Mouse (Mus musculus) midbrain, embryonic 10.5 days (tissue): ENCODE measurements at regions not wholly inside any gene's neighbourhood (a gene's known extent, or its start where the extent isn't known, plus 50 kb on each side); places are given as distances from the start of the nearest gene placed in this dataset.
A peak's percentile ranks its signal among the peaks of the same experiment; 100 is the strongest.

Experiments used
- DNase-seq: peaks from one replicate; pipeline ENCODE4 v3.0.0-alpha.2; 2017; ENCODE audit warnings: low spot score
- H3K27ac ChIP-seq: fragments of 300-500 bp; sonication (generic); replicated peaks from 2 replicates; pipeline ENCODE4 v1.5.1; 2016; ENCODE audit warnings: mild to moderate bottlenecking
- H3K27me3 ChIP-seq: fragments of 300-500 bp; sonication (generic); 2 replicates; pipeline ENCODE4 v1.6.1; 2016; ENCODE audit warnings: low read depth, mild to moderate bottlenecking; ENCODE audit not compliant: poor library complexity, severe bottlenecking
- H3K36me3 ChIP-seq: fragments of 300-500 bp; sonication (generic); 2 replicates; pipeline ENCODE4 v1.6.1; 2016; ENCODE audit warnings: mild to moderate bottlenecking, moderate library complexity
- H3K4me1 ChIP-seq: fragments of 300-500 bp; sonication (generic); 2 replicates; pipeline ENCODE4 v1.6.1; 2016
- H3K4me3 ChIP-seq: fragments of 300-500 bp; sonication (generic); 2 replicates; pipeline ENCODE4 v1.5.1; 2016; ENCODE audit warnings: mild to moderate bottlenecking, moderate library complexity
- H3K9me3 ChIP-seq: fragments of 300-500 bp; sonication (generic); replicated peaks from 2 replicates; pipeline ENCODE4 v1.6.1; 2016; ENCODE audit warnings: mild to moderate bottlenecking
- WGBS: fragments of 180-500 bp; shearing (Covaris S2); methylation state at CpG from one replicate; pipeline ENCODE4 v1.1.7; 2016; 5-methylcytosine and 5-hydroxymethylcytosine counted together

GRCm38 (mm10) chr6:100433534-100433867, 146.2 kb upstream of the Rybp start:
- Histone ChIP-seq H3K4me3 (peak overlapping the region; percentile 38), H3K4me1 (peaks cover 68% of the 10 kb centered on the region), H3K36me3 (no peaks in the 10 kb centered on the region), H3K27ac (peak overlapping the region; percentile 83), H3K27me3 (peaks cover 98% of the 10 kb centered on the region), H3K9me3 (peaks cover 3% of the 10 kb centered on the region; the same call in 1 of the 2 replicates)
- 30% methylated on average over 9 of the region's 9 CpGs for WGBS
- DNase-seq, result peak; percentile 48

- Histone ChIP-seq H3K4me1 (peaks cover 62% of the 10 kb centered on the region), H3K27me3 (peaks cover 98% of the 10 kb centered on the region), H3K9me3 (peaks cover 3% of the 10 kb centered on the region; the same call in 1 of the 2 replicates), H3K4me3 (peak overlapping the region; percentile 38), H3K27ac (peak overlapping the region; percentile 83), H3K36me3 (no peaks in the 10 kb centered on the region)
- DNase-seq, result peak; percentile 92
- 9% methylated on average over 17 of the region's 17 CpGs for WGBS
These were observed 145.6 kb upstream of the Rybp start for GRCm38 (mm10) chr6:100432688-100433533.

GRCm38 (mm10) chr6:100430286-100430685, 143.0 kb upstream of the Rybp start:
- DNase-seq, result no peak
- Histone ChIP-seq H3K4me1 (peaks cover 44% of the 10 kb centered on the region), H3K27me3 (peaks cover 98% of the 10 kb centered on the region), H3K36me3 (no peaks in the 10 kb centered on the region), H3K9me3 (peaks cover 3% of the 10 kb centered on the region; the same call in 1 of the 2 replicates), H3K4me3 (no peak overlapping the region), H3K27ac (no peak overlapping the region)
- WGBS, result 86% methylated on average over 4 of the region's 4 CpGs

- DNase-seq, result no peak
- Histone ChIP-seq H3K4me3 (no peak overlapping the region), H3K4me1 (peaks cover 38% of the 10 kb centered on the region), H3K36me3 (no peaks in the 10 kb centered on the region), H3K9me3 (peaks cover 3% of the 10 kb centered on the region; the same call in 1 of the 2 replicates), H3K27ac (no peak overlapping the region), H3K27me3 (peaks cover 98% of the 10 kb centered on the region)
- 85% methylated on average over 6 of the region's 6 CpGs for WGBS
These were observed 142.2 kb upstream of the Rybp start for GRCm38 (mm10) chr6:100429511-100429910.

DNA sequence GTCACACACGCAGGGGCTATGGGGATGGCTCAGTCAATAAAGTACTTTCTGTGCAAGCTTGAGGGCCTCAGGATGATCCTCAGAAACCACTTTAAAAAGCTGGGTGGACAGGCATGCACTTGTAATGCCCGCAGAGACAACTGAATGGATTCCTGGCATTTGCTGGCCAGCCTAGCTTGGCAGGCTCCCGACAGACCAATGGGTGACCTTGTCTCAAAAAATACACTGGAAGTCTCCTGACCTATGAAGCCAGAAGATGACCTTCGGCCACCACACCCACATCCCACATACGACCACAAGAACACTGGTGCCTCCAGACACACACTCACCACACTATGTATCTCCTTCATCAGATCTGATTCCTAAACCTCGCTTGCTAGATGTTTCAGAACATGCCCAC, 141.5 kb upstream of the Rybp start:
- no peak for DNase-seq
- no peak overlapping the region for H3K27ac ChIP-seq
- H3K9me3 ChIP-seq, result no peaks in the 10 kb centered on the region; the same call in 1 of the 2 replicates
- WGBS, result 90% methylated on average over 6 of the region's 6 CpGs
- peaks cover 98% of the 10 kb centered on the region for H3K27me3 ChIP-seq
- H3K36me3 ChIP-seq, result no peaks in the 10 kb centered on the region
- peaks cover 36% of the 10 kb centered on the region for H3K4me1 ChIP-seq
- no peak overlapping the region for H3K4me3 ChIP-seq

DNA sequence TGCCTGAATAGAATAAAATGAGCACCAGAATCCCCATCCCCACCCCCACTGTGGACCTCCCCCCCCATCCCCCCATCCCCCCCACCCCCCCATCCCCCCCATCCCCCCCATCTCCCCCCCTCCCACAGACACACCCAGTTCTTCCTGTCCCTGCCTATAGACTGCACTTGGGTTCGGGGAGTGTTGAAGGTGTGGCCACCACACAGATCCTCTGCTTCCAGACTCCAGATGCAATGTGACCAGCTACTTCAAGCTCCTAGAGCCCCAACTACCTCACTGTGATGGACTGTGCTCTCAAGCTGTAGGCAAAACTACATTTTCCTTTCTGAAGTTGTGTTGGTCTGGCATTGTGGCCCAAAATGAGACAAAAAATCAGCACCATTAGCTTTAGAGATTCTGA, 138.3 kb upstream of the Rybp start:
- H3K4me1 ChIP-seq, result peaks cover 28% of the 10 kb centered on the region
- no peak overlapping the region for H3K4me3 ChIP-seq
- H3K27me3 ChIP-seq, result peaks cover 99% of the 10 kb centered on the region
- DNase-seq, result no peak
- no peaks in the 10 kb centered on the region for H3K36me3 ChIP-seq
- WGBS, result 83% methylated on average over 1 of the region's 1 CpGs
- no peaks in the 10 kb centered on the region for H3K9me3 ChIP-seq
- no peak overlapping the region for H3K27ac ChIP-seq

DNA sequence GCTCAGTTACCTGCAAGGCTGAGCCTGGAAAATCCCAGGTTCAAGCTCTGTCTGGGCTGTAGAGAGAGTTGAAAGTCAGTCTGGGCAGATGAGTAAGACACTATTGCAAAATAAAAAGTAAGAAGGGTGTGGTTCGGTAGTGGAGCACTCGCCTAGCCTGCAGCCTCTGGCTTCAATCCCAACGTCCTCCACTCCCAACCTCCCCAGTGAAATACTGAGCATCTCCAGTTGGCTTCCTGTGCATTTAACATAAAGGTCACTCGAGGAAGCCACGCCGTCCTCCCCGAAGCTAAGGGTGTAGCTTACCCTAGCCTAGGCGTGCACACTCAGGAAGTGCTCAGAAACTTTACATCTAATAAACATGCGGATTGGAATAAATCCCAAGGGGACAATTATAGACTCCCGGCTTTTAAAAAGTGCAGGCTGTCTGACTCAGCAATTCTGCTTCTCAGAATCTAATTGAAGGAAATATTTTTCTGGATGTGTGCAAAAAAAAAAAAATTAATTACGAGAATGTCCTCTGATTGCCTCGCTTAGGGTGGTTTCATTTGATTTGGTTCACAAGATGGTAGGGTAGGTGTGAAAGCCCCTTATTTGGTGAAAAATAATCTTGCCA, 137.6 kb upstream of the Rybp start:
- Histone ChIP-seq H3K4me3 (no peak overlapping the region), H3K36me3 (no peaks in the 10 kb centered on the region), H3K27ac (no peak overlapping the region), H3K9me3 (no peaks in the 10 kb centered on the region), H3K4me1 (peaks cover 31% of the 10 kb centered on the region), H3K27me3 (peaks cover 99% of the 10 kb centered on the region)
- 80% methylated on average over 12 of the region's 12 CpGs for WGBS
- DNase-seq, result no peak

DNA sequence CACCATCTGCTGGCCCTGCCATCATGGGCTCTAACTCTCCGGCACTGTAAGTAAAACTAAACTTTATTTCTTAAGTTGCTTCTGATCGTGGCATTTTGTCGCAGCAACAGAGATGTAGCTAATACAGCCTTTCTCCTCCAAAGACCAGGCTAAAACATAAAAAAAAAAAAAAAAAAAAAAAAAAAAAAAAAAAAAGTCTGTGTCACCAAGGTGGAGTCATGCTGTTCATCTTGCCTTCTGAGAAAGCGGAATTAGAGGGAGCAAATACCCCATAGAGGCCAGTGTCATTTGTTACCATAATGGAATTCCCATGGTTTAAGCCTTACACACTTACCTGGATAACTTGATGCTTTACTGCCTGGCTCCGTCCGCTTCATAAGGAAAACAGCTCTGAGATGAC, 136.9 kb upstream of the Rybp start:
- Histone ChIP-seq H3K4me1 (peaks cover 34% of the 10 kb centered on the region), H3K27me3 (peaks cover 99% of the 10 kb centered on the region), H3K9me3 (no peaks in the 10 kb centered on the region), H3K36me3 (no peaks in the 10 kb centered on the region), H3K27ac (no peak overlapping the region), H3K4me3 (no peak overlapping the region)
- 91% methylated on average over 6 of the region's 6 CpGs for WGBS
- DNase-seq, result no peak

DNA sequence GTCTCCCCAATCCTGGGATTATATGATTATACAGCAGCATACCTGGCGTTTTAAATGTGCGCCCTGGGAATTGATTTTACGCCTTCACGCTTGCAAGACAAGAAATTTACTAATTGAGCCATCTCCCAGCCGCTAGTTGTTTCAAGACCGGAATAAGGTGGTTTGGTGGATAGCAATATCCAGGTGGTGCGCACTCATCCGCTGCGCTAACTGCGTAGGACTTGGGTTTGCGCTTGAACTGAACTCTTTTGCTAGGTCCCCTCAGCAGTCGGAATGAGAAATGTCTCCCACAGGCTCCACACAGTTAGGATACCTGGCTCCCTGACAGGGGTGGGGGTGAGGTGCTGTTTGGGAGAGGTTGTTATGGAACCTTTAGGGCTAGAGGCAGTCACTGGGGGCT, 136.4 kb upstream of the Rybp start:
- H3K27ac ChIP-seq, result no peak overlapping the region
- WGBS, result 94% methylated on average over 12 of the region's 12 CpGs
- no peaks in the 10 kb centered on the region for H3K36me3 ChIP-seq
- H3K27me3 ChIP-seq, result peaks cover 99% of the 10 kb centered on the region
- H3K9me3 ChIP-seq, result no peaks in the 10 kb centered on the region
- DNase-seq, result no peak
- no peak overlapping the region for H3K4me3 ChIP-seq
- H3K4me1 ChIP-seq, result peaks cover 34% of the 10 kb centered on the region

GRCm38 (mm10) chr6:100422603-100423002, 135.3 kb upstream of the Rybp start:
- no peak for DNase-seq
- Histone ChIP-seq H3K27ac (no peak overlapping the region), H3K36me3 (no peaks in the 10 kb centered on the region), H3K9me3 (no peaks in the 10 kb centered on the region), H3K27me3 (peaks cover 99% of the 10 kb centered on the region), H3K4me1 (peaks cover 34% of the 10 kb centered on the region), H3K4me3 (no peak overlapping the region)
- WGBS, result 65% methylated on average over 6 of the region's 6 CpGs

DNA sequence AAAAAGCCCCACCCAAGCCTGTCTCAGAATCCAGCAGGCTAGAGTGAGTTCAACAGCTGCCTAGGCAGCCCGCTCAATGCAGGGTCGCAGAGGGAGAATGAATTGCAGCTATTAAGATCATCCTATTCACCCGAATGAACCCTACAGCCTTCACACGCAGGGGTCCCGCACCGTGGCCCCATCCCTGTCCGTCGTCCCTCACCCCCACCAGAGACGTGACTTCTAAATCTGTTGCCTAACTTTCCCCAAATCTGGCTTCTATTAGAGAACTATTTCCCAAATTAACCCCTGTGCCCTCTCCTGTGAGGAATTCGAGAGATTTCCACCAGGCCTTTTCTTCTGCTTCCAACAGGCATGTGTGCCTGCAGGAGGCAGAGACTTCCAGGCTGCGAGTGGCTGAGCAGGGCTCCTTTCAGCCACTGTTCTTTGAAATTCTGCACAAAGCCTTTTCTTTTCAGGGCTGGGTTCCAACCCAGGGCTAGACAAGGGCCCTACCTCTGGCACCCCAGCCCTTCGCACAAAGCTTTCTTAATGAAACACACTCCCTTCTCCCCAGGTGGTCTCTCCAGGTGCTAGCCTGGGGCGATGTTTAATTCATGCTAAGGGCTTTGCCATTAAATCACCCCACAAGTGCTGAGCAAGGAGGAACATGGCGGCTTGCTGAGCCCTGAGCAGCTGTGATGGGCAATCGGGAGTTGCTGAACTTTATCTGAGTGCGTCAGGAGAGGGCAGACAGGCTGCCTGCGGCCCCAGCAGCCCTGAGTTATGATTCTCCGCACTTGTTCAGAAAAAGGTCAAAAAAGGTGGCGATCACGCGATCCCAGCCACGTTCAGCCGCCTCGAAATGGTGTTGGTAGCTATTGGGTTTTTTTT, 134.7 kb upstream of the Rybp start:
- Histone ChIP-seq H3K4me1 (peaks cover 34% of the 10 kb centered on the region), H3K27ac (peak overlapping the region; percentile 75), H3K9me3 (no peaks in the 10 kb centered on the region), H3K27me3 (peaks cover 98% of the 10 kb centered on the region), H3K36me3 (no peaks in the 10 kb centered on the region), H3K4me3 (peak overlapping the region; percentile 27)
- peak; percentile 69 for DNase-seq
- 3% methylated on average over 24 of the region's 24 CpGs for WGBS

DNA sequence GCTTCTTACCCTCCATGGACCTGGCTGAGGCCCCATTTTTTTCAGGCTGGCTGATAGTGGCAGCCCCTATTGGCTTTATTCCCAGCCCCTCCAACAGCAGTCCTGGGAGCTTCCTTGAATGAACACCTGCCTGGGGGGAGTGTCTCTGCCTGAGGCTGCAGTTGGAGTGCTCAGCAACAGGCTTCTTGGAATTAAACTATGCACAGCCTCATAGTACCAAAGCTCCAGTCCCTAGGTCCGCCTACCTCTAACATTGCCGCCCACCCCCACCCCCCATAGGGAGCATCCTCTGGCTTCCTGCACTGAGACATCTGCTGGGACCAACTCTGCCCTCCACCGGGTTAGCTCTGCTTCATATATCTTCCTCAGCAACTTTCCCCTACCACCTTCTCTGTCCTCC, 133.3 kb upstream of the Rybp start:
- Histone ChIP-seq H3K27me3 (peaks cover 98% of the 10 kb centered on the region), H3K9me3 (no peaks in the 10 kb centered on the region), H3K4me1 (peaks cover 38% of the 10 kb centered on the region), H3K36me3 (no peaks in the 10 kb centered on the region), H3K4me3 (no peak overlapping the region), H3K27ac (peak overlapping the region; percentile 28; the same call in 1 of the 2 replicates)
- DNase-seq, result no peak
- WGBS, result 32% methylated on average over 3 of the region's 3 CpGs
